Mouse (Mus musculus): ENCODE data around the gene Wrap73. TPM values are rescaled to one million over a fixed set of nuclear protein-coding genes. Genes with fewer than 3 reads are reported as not detected.

Gene Wrap73
- polyA plus RNA-seq (2014; fragmentation: Nextera tagmentation; extraction: Ambion mirVana): 39.9 and 46.8 TPM in 2 replicates

DNA sequence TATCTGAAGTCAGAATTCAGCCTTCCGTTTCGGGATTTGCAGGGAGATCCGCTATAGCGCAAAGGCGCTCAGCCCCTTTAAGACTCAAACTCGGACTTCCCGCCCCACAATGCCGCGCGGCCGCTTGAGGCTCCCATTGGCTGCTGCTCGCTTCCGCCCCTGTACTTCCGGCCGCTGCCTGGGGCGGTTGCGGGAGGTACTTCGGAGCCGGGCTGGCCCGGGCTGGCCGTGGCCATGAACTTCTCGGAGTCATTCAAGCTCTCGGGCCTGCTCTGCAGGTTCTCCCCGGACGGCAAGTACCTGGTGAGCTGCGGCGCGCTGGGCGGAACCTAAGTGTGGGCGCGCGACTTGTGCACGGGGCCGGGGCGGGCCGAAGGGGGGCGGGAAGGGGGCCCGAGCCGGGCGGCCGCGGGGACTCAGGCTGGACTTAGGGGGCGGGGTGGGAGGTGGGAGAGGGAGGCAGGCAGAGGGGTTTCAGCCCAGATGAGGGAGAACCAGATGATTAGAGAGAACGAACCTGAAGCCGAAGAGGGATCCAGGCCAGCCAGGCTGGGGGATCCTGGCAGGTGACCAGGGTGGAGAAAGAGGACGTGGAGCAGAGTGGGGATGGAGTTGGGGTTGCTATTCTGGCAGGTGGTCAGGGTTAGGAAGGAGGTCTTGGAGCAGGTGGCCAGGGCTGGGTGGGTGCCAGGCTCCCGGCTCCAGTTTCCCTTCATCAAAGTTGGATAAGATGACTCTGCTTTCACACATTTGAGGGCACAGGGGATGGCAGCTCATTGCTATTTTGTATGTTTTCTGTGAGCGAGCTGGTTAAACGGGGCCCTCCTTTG is at the start of gene Wrap73:
Wrap73 (plus strand) TSS at position 162 of the 830 bp plus-strand sequence.
- Histone ChIP-seq H3K36me3 (ENCODE audit: control insufficient read depth, insufficient read depth, low read length) (no peaks in the 10 kb centered on the region), H3K27me3 (replicated peaks; ENCODE audit: control insufficient read depth, insufficient read depth, low read length) (peaks cover 45% of the 10 kb centered on the region), H3K9me3 (ENCODE audit: control insufficient read depth, low read length) (no peaks in the 10 kb centered on the region), H3K9ac (ENCODE audit: low read depth, low read length) (peak within 1 kb of the TSS; percentile 90), H3K27ac (ENCODE audit: low read depth, low read length) (peak within 1 kb of the TSS; percentile 34; the same call in 1 of the 2 replicates), H3K4me1 (replicated peaks; ENCODE audit: control insufficient read depth, insufficient read depth, low read length) (peaks cover 12% of the 10 kb centered on the region), H3K4me2 (peak within 1 kb of the TSS; percentile 93), H3K4me3 (ENCODE audit: low read depth, low read length) (peak within 1 kb of the TSS; percentile 90)
- 2% methylated on average over 49 of the region's 49 CpGs for WGBS
- ATAC-seq (replicated peaks; ENCODE audit: low FRiP score): peak; percentile 94
- peak; percentile 87 for DNase-seq (ENCODE audit: low spot score)

DNA sequence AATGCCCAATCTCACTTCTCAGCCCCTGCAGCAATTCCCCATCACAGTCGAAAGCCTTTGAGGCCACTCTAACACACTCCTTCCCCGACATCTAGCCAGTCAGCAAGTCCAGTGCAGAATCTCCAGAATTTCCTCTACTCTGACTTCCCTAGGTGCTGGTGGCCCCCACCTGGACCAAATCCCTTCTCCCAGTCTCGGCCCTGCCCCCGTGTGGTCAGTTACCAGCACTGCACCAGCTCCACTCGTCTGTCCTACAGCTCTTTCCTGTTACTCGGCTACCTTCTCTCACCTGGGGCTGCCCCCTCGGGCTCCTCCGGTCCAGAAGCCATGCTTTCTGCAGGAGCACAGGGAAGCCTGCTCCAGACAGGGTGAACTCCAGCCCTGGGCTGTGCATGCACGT is 49.0 kb upstream of the Wrap73 start:
- Histone ChIP-seq H3K36me3 (ENCODE audit: control insufficient read depth, insufficient read depth, low read length) (no peaks in the 10 kb centered on the region), H3K4me1 (replicated peaks; ENCODE audit: control insufficient read depth, insufficient read depth, low read length) (no peaks in the 10 kb centered on the region), H3K9ac (ENCODE audit: low read depth, low read length) (no peak overlapping the region), H3K4me2 (no peak overlapping the region), H3K27me3 (replicated peaks; ENCODE audit: control insufficient read depth, insufficient read depth, low read length) (peaks cover 13% of the 10 kb centered on the region), H3K9me3 (ENCODE audit: control insufficient read depth, low read length) (no peaks in the 10 kb centered on the region), H3K4me3 (ENCODE audit: low read depth, low read length) (no peak overlapping the region), H3K27ac (ENCODE audit: low read depth, low read length) (no peak overlapping the region)
- DNase-seq (ENCODE audit: low spot score) (no peak), ATAC-seq (replicated peaks; ENCODE audit: low FRiP score) (no peak; the same call in 1 of the 2 replicates)
- WGBS: 14% methylated on average over 9 of the region's 9 CpGs

DNA sequence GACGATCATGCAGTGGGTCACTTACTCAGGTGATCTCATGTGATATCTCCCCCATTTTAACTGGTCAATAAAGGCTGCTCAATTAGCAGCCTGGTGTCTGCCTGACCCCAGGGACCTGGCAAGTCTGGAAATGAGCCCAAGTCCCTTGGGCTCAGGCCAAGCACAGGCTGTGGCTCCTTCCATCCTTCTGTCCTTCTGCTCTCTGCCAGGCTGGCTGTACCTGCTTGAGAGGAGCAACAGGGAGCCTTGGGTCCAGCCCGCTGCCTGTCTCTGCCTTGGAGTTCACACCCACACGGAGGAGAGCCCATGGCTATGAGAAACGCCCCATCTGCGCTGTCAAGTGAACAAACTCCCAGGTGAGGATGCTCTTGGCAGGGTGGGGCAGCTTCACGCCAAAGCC is 46.1 kb upstream of the Wrap73 start:
- 32% methylated on average over 6 of the region's 6 CpGs for WGBS
- Histone ChIP-seq H3K4me3 (ENCODE audit: low read depth, low read length) (no peak overlapping the region), H3K27me3 (replicated peaks; ENCODE audit: control insufficient read depth, insufficient read depth, low read length) (peaks cover 25% of the 10 kb centered on the region), H3K4me1 (replicated peaks; ENCODE audit: control insufficient read depth, insufficient read depth, low read length) (no peaks in the 10 kb centered on the region), H3K36me3 (ENCODE audit: control insufficient read depth, insufficient read depth, low read length) (no peaks in the 10 kb centered on the region), H3K27ac (ENCODE audit: low read depth, low read length) (no peak overlapping the region), H3K9me3 (ENCODE audit: control insufficient read depth, low read length) (no peaks in the 10 kb centered on the region), H3K9ac (ENCODE audit: low read depth, low read length) (no peak overlapping the region), H3K4me2 (no peak overlapping the region)
- DNase-seq (ENCODE audit: low spot score) (no peak), ATAC-seq (replicated peaks; ENCODE audit: low FRiP score) (no peak)

- peaks cover 37% of the 10 kb centered on the region for H3K27me3 ChIP-seq (replicated peaks; ENCODE audit: control insufficient read depth, insufficient read depth, low read length)
- no peak overlapping the region for H3K4me3 ChIP-seq (ENCODE audit: low read depth, low read length)
- no peak for DNase-seq (ENCODE audit: low spot score)
- H3K36me3 ChIP-seq (ENCODE audit: control insufficient read depth, insufficient read depth, low read length): no peaks in the 10 kb centered on the region
- no peak overlapping the region for H3K9ac ChIP-seq (ENCODE audit: low read depth, low read length)
- H3K4me2 ChIP-seq: no peak overlapping the region
- no peak overlapping the region for H3K27ac ChIP-seq (ENCODE audit: low read depth, low read length)
- WGBS: 39% methylated on average over 7 of the region's 7 CpGs
- no peak for ATAC-seq (replicated peaks; ENCODE audit: low FRiP score)
- no peaks in the 10 kb centered on the region for H3K9me3 ChIP-seq (ENCODE audit: control insufficient read depth, low read length)
- no peaks in the 10 kb centered on the region for H3K4me1 ChIP-seq (replicated peaks; ENCODE audit: control insufficient read depth, insufficient read depth, low read length)
Observed at GRCm38 (mm10) chr4:154099361-154099760, 42.8 kb upstream of the Wrap73 start.

DNA sequence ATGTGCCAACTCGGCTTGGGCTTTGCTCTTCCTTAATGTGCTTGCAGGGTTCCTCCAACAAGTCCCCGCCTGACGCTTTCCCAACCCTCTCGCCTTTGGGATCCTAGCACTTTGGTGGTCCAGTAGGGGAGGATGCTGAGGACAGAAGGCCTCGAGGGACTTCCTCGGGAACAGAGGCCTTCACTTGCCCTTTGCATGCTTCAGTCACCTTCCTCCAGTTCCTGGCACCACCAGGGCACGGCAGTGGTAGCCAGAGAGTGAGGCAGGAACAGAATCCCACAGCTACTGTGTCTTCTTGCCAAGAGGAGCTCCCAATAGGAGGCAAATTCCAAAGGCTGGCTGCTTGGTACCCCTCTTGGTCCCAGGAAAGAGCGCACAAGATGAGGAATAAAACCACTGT is 38.8 kb upstream of the Wrap73 start:
- Histone ChIP-seq H3K36me3 (ENCODE audit: control insufficient read depth, insufficient read depth, low read length) (no peaks in the 10 kb centered on the region), H3K4me2 (no peak overlapping the region), H3K4me1 (replicated peaks; ENCODE audit: control insufficient read depth, insufficient read depth, low read length) (no peaks in the 10 kb centered on the region), H3K9ac (ENCODE audit: low read depth, low read length) (no peak overlapping the region), H3K4me3 (ENCODE audit: low read depth, low read length) (no peak overlapping the region), H3K9me3 (ENCODE audit: control insufficient read depth, low read length) (no peaks in the 10 kb centered on the region), H3K27me3 (replicated peaks; ENCODE audit: control insufficient read depth, insufficient read depth, low read length) (peaks cover 33% of the 10 kb centered on the region), H3K27ac (ENCODE audit: low read depth, low read length) (no peak overlapping the region)
- WGBS: 65% methylated on average over 8 of the region's 8 CpGs
- ATAC-seq (replicated peaks; ENCODE audit: low FRiP score): no peak
- no peak for DNase-seq (ENCODE audit: low spot score)

GRCm38 (mm10) chr4:154103912-154104311 is 38.3 kb upstream of the Wrap73 start:
- no peak overlapping the region for H3K4me3 ChIP-seq (ENCODE audit: low read depth, low read length)
- no peak overlapping the region for H3K27ac ChIP-seq (ENCODE audit: low read depth, low read length)
- WGBS: 78% methylated on average over 10 of the region's 10 CpGs
- H3K27me3 ChIP-seq (replicated peaks; ENCODE audit: control insufficient read depth, insufficient read depth, low read length): peaks cover 31% of the 10 kb centered on the region
- H3K4me1 ChIP-seq (replicated peaks; ENCODE audit: control insufficient read depth, insufficient read depth, low read length): no peaks in the 10 kb centered on the region
- no peak overlapping the region for H3K4me2 ChIP-seq
- DNase-seq (ENCODE audit: low spot score) (no peak), ATAC-seq (replicated peaks; ENCODE audit: low FRiP score) (no peak)
- H3K36me3 ChIP-seq (ENCODE audit: control insufficient read depth, insufficient read depth, low read length): no peaks in the 10 kb centered on the region
- H3K9me3 ChIP-seq (ENCODE audit: control insufficient read depth, low read length): no peaks in the 10 kb centered on the region
- H3K9ac ChIP-seq (ENCODE audit: low read depth, low read length): no peak overlapping the region

DNA sequence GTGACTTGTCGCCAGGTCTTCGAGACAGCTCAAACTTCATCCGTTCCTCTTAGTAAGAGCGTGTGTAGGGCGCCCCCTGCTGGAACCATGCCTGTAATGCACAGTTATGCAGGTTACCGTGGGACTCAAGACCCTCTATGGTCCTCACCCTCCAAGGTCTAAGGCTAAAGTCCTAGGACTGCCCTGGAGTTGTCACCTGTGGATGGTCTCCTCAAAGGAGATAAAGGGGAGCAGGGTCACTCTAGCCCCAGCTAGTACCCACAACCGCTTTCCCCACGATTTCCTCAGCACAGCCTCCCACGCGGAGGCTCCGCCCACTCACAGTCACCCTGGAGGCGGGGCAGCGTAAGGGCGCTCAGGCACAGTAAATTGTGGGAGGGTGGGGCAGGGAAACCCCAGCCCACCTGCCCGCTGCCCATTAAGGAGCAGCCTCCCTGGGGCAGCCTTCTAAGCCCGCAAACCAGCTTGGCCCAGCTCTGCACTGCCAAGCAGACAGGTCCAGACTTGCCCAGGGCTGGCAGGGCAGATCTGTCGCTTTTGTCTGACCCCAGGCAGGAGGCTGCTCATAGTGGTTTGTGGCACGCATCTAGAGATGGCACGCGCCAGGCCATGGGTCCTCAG is 36.7 kb upstream of the Wrap73 start:
- no peak overlapping the region for H3K4me3 ChIP-seq (ENCODE audit: low read depth, low read length)
- peaks cover 22% of the 10 kb centered on the region for H3K27me3 ChIP-seq (replicated peaks; ENCODE audit: control insufficient read depth, insufficient read depth, low read length)
- H3K9me3 ChIP-seq (ENCODE audit: control insufficient read depth, low read length): no peaks in the 10 kb centered on the region
- peak overlapping the region; percentile 57 for H3K4me2 ChIP-seq
- WGBS: 27% methylated on average over 20 of the region's 20 CpGs
- no peak overlapping the region for H3K9ac ChIP-seq (ENCODE audit: low read depth, low read length)
- peak; percentile 61 for DNase-seq (ENCODE audit: low spot score)
- H3K4me1 ChIP-seq (replicated peaks; ENCODE audit: control insufficient read depth, insufficient read depth, low read length): no peaks in the 10 kb centered on the region
- no peaks in the 10 kb centered on the region for H3K36me3 ChIP-seq (ENCODE audit: control insufficient read depth, insufficient read depth, low read length)
- H3K27ac ChIP-seq (ENCODE audit: low read depth, low read length): no peak overlapping the region
- peak; percentile 53 for ATAC-seq (replicated peaks; ENCODE audit: low FRiP score)

- no peak for DNase-seq (ENCODE audit: low spot score)
- Histone ChIP-seq H3K36me3 (ENCODE audit: control insufficient read depth, insufficient read depth, low read length) (no peaks in the 10 kb centered on the region), H3K4me2 (no peak overlapping the region), H3K27ac (ENCODE audit: low read depth, low read length) (no peak overlapping the region), H3K9me3 (ENCODE audit: control insufficient read depth, low read length) (no peaks in the 10 kb centered on the region), H3K4me1 (replicated peaks; ENCODE audit: control insufficient read depth, insufficient read depth, low read length) (no peaks in the 10 kb centered on the region), H3K9ac (ENCODE audit: low read depth, low read length) (no peak overlapping the region), H3K27me3 (replicated peaks; ENCODE audit: control insufficient read depth, insufficient read depth, low read length) (peaks cover 21% of the 10 kb centered on the region), H3K4me3 (ENCODE audit: low read depth, low read length) (no peak overlapping the region)
- WGBS: 70% methylated on average over 13 of the region's 13 CpGs
- ATAC-seq (replicated peaks; ENCODE audit: low FRiP score): no peak
Observed at GRCm38 (mm10) chr4:154106497-154107061, 35.6 kb upstream of the Wrap73 start.

All from liver, embryonic 11.5 days (tissue).